Mouse (Mus musculus) telencephalon, adult 2 months (tissue): Measurements from ENCODE around the gene Large1.
"Not testable (repeated sequence)": the region's sequence is repeated elsewhere in the genome, so short reads cannot be mapped to it uniquely, and the experiment has no call there.

ENCODE experiments used
- DNase-seq: peaks from one replicate; pipeline ENCODE4 v3.0.0-alpha.2; 2011; ENCODE audit warnings: low read depth, low spot score

Large1 gene

GRCm38 (mm10) chr8:73018241-73018640 lies 335.1 kb downstream of the Large1 start:
- no peak for DNase-seq

- peak; percentile 22 for DNase-seq
Measured at GRCm38 (mm10) chr8:73017601-73018000, 335.7 kb downstream of the Large1 start.

GRCm38 (mm10) chr8:73016303-73016702 lies 337.0 kb downstream of the Large1 start:
- DNase-seq = no peak

GRCm38 (mm10) chr8:73007489-73007888 lies 345.9 kb downstream of the Large1 start:
- peak; percentile 42 for DNase-seq

- DNase-seq = peak; percentile 28
Measured at GRCm38 (mm10) chr8:73003858-73004257, 349.5 kb downstream of the Large1 start.

- no peak for DNase-seq
Measured at GRCm38 (mm10) chr8:72993831-72994230, 359.5 kb downstream of the Large1 start.

GRCm38 (mm10) chr8:72990425-72990824 lies 362.9 kb downstream of the Large1 start:
- no peak for DNase-seq

GRCm38 (mm10) chr8:72982832-72983231 lies 370.5 kb downstream of the Large1 start:
- no peak for DNase-seq

GRCm38 (mm10) chr8:72955074-72955473 lies 398.3 kb downstream of the Large1 start:
- DNase-seq = no peak

GRCm38 (mm10) chr8:72941393-72941792 lies 411.9 kb downstream of the Large1 start:
- not testable (repeated sequence) for DNase-seq

GRCm38 (mm10) chr8:72919182-72919902 lies 434.0 kb downstream of the Large1 start:
- no peak for DNase-seq

GRCm38 (mm10) chr8:72905491-72905890 lies 447.8 kb downstream of the Large1 start:
- DNase-seq = no peak

GRCm38 (mm10) chr8:72901591-72901990 lies 451.7 kb downstream of the Large1 start:
- DNase-seq = no peak

- DNase-seq = no peak
Measured at GRCm38 (mm10) chr8:72899321-72899720, 454.0 kb downstream of the Large1 start.

GRCm38 (mm10) chr8:72883033-72883432 lies 470.3 kb downstream of the Large1 start:
- no peak for DNase-seq

- DNase-seq = peak; percentile 26
Measured at GRCm38 (mm10) chr8:72873411-72873810, 479.9 kb downstream of the Large1 start.

- no peak for DNase-seq
Measured at GRCm38 (mm10) chr8:72846881-72847280, 506.5 kb downstream of the Large1 start.

GRCm38 (mm10) chr8:72835863-72836262 lies 517.5 kb downstream of the Large1 start:
- DNase-seq = no peak

GRCm38 (mm10) chr8:72833112-72833511 lies 520.2 kb downstream of the Large1 start:
- DNase-seq = no peak

- no peak for DNase-seq
Measured at GRCm38 (mm10) chr8:72832371-72832770, 521.0 kb downstream of the Large1 start.

- no peak for DNase-seq
Measured at GRCm38 (mm10) chr8:72817655-72818349, 535.5 kb downstream of the Large1 start.

- DNase-seq = peak; percentile 16
Measured at GRCm38 (mm10) chr8:72816679-72817078, 536.7 kb downstream of the Large1 start.

- DNase-seq = no peak
Measured at GRCm38 (mm10) chr8:72815681-72816080, 537.7 kb downstream of the Large1 start.
